Mouse (Mus musculus) ES-Bruce4 (cell line): ENCODE data around the gene Itgb2l. TPM values are rescaled to one million over a fixed set of nuclear protein-coding genes. Genes with fewer than 3 reads are reported as not detected.

ENCODE experiments used
- H3K27ac ChIP-seq: 2 replicates; pipeline ENCODE4 v1.5.1; 2012; ENCODE audit warnings: low read length, inconsistent platforms; ENCODE audit not compliant: insufficient read depth
- H3K27me3 ChIP-seq: 2 replicates; pipeline ENCODE4 v1.6.1; 2012; ENCODE audit warnings: mild to moderate bottlenecking, low read length, inconsistent platforms; ENCODE audit not compliant: control insufficient read depth, poor library complexity, insufficient read depth, severe bottlenecking
- H3K36me3 ChIP-seq: 2 replicates; pipeline ENCODE4 v1.6.1; 2012; ENCODE audit warnings: inconsistent platforms, mild to moderate bottlenecking, low read length, moderate library complexity; ENCODE audit not compliant: control insufficient read depth, poor library complexity, insufficient read depth, severe bottlenecking
- H3K4me1 ChIP-seq: one replicate; pipeline ENCODE4 v1.8.1; 2011; ENCODE audit warnings: low read length; ENCODE audit not compliant: control insufficient read depth, insufficient read depth
- H3K4me3 ChIP-seq: 2 replicates; pipeline ENCODE4 v1.5.1; 2011; ENCODE audit warnings: low read depth, mild to moderate bottlenecking, low read length
- H3K9ac ChIP-seq: 2 replicates; pipeline ENCODE4 v1.6.1; 2012; ENCODE audit warnings: low read depth, mild to moderate bottlenecking, inconsistent platforms; ENCODE audit not compliant: poor library complexity, severe bottlenecking
- H3K9me3 ChIP-seq: replicated peaks from 2 replicates; pipeline ENCODE4 v1.6.1; 2012; ENCODE audit warnings: mild to moderate bottlenecking, low read length, inconsistent platforms; ENCODE audit not compliant: control insufficient read depth, poor library complexity, insufficient read depth, severe bottlenecking
- CTCF ChIP-seq: IDR thresholded peaks from one replicate; pipeline ENCODE4 v1.8.1; 2011; ENCODE audit warnings: low read depth, low read length
- EP300 ChIP-seq: IDR thresholded peaks from 2 replicates; pipeline ENCODE4 v1.6.1; 2011; ENCODE audit warnings: low read depth, low read length; ENCODE audit not compliant: insufficient read depth
- POLR2A ChIP-seq: IDR thresholded peaks from one replicate; pipeline ENCODE4 v1.8.1; 2011; ENCODE audit warnings: low read length; ENCODE audit not compliant: insufficient read depth
- polyA plus RNA-seq: library from polyadenylated mRNA; stranded (reverse); fragments of >200 nt; gene quantifications from 2 replicates; pipeline ENCODE4 v1.2.4, GENCODE M21; 2011; ENCODE audit warnings: low read depth; ENCODE audit not compliant: missing spikeins, insufficient read depth, insufficient read length

Itgb2l gene
- polyA plus RNA-seq, 1 experiment, result not detected

DNA sequence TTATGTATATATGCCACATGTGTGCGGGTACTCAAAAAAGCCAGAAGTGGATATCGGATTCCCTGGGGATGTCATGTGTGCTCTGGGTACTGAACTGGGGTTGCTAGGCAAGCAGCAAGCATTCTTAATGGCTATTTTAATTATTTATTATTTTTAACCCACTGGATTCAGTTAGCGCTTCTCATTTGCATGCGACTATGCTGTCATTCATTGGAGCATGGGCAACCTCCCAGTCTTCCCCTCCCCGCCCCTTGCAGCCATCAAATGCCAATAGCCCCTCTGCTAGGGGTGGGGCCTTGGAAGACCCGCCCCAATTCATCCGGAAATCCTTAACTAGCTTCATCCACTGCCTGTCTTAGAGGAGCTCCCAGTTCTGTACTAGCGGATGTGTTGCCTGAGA is 2.5 kb downstream of the Itgb2l start:
- H3K27ac ChIP-seq, result no peak overlapping the region
- no peak for TF ChIP-seq POLR2A
- no peak for TF ChIP-seq CTCF
- TF ChIP-seq EP300, result no peak

DNA sequence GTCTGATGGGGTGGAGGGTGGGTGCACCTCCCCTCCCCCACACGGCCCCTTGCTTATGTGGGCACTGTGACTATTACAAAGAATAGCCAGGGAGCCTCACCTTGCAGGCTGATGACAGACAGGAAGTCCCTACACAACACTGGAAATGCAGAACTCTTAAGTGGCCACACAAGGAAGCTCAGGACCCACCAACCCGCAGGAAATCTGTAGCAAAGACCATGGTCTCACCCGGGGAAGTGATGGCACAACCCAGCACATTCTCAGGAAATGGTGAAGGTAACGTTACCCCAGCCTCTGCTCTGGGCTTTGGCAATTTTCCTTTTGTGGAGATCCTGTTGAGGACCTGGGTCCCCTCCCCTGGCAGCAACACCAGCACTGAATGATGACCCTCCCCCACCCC is 3.7 kb downstream of the Itgb2l start:
- no peak overlapping the region for H3K9ac ChIP-seq
- TF ChIP-seq CTCF (no peak), EP300 (no peak), POLR2A (no peak)
- H3K4me3 ChIP-seq, result no peak overlapping the region
- H3K27ac ChIP-seq, result no peak overlapping the region
- no peaks in the 10 kb centered on the region for H3K9me3 ChIP-seq
- no peaks in the 10 kb centered on the region for H3K4me1 ChIP-seq
- H3K36me3 ChIP-seq, result no peaks in the 10 kb centered on the region
- H3K27me3 ChIP-seq, result no peaks in the 10 kb centered on the region

More for the DNA sequence above, 2.5 kb downstream of the Itgb2l start:
- Histone ChIP-seq H3K36me3 (no peaks in the 10 kb centered on the region), H3K27me3 (no peaks in the 10 kb centered on the region), H3K9ac (no peak overlapping the region), H3K9me3 (no peaks in the 10 kb centered on the region), H3K4me3 (no peak overlapping the region), H3K4me1 (no peaks in the 10 kb centered on the region)

DNA sequence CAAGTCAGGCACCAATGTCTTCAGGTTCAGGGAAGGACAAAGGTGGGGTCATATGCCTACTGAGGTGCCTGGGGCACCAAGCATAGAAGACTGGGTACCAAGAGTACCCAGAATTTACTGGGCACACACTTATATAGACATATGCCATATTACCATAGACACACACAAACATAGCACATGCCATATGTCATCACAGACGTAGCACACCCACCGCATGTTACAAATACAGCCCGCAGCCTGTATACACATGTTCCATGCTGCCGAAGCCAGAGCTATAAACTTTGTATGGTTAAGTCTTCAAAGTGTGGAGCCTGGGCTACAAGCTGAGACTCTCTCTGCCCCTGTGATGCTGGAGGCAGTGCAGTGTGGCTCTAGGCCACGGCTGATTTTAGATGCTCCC is 4.5 kb downstream of the Itgb2l start:
- H3K36me3 ChIP-seq, result no peaks in the 10 kb centered on the region
- no peaks in the 10 kb centered on the region for H3K27me3 ChIP-seq
- no peak overlapping the region for H3K27ac ChIP-seq
- H3K4me3 ChIP-seq, result no peak overlapping the region
- no peak overlapping the region for H3K9ac ChIP-seq
- TF ChIP-seq EP300 (no peak), CTCF (no peak)
- H3K4me1 ChIP-seq, result no peaks in the 10 kb centered on the region
- H3K9me3 ChIP-seq, result no peaks in the 10 kb centered on the region

DNA sequence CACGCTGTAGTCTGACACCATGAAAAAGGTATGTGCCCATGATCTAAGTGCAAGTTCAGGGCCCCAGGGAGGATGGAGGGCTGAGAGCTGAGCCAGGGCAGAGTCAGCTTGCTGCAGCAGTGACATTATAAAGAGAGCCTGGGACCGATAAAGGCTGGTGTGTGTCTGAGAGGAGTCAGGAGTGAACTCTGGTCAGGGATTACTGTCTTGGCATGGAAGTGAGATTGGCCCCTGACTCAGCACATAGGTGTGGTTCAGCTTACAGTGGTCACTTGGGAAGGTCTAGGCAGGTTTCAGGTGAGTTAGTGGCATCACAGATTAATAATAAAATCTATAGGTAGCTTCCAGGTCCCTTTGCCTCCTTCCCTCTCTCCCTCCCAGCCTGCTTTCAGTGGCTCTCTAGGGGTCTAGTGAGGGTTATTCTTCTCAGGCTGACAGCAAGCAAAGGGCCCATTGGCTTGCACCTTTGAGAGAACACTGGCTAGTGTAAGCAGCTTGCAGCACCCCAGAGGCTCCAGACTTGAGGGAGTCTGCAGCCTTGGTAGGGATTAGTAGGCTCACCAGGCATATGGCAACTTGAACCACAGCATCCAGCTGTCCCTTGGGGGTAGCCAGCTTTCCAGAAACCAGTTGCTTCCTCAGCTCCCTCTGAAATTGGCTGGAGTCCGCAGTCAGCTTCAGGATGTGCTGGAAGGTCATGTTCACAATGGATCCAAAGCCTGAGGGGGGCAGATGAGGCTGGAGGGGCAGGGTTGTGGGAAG is 9.2 kb downstream of the Itgb2l start:
- Histone ChIP-seq H3K9me3 (no peaks in the 10 kb centered on the region), H3K27ac (no peak overlapping the region), H3K36me3 (no peaks in the 10 kb centered on the region), H3K4me1 (no peaks in the 10 kb centered on the region), H3K9ac (no peak overlapping the region), H3K27me3 (no peaks in the 10 kb centered on the region), H3K4me3 (no peak overlapping the region)
- no peak for TF ChIP-seq CTCF
- TF ChIP-seq POLR2A, result no peak
- no peak for TF ChIP-seq EP300

DNA sequence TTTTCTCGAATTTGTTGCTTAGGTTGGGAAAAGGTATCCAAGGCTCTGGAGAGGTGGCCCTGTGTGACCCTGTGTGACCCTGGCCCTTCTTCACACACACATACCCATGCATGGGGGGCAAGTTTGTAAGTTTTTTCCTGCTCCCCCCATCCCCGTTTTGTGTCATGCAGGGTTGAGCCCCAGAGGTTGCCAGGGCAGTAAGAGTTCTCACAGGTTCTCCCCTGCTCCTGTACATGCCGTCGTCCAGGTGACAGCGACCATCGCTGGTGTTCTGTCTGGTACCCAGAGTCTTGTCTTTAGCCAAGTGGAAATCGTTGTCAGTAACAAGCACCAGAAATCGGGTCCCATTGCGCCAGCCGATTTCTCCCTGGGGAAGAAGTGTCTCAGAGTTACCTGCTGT is 10.2 kb downstream of the Itgb2l start:
- Histone ChIP-seq H3K9me3 (no peaks in the 10 kb centered on the region), H3K27me3 (no peaks in the 10 kb centered on the region), H3K27ac (no peak overlapping the region), H3K4me1 (no peaks in the 10 kb centered on the region), H3K36me3 (no peaks in the 10 kb centered on the region), H3K9ac (no peak overlapping the region), H3K4me3 (no peak overlapping the region)
- no peak for TF ChIP-seq EP300
- TF ChIP-seq POLR2A, result no peak
- no peak for TF ChIP-seq CTCF

DNA sequence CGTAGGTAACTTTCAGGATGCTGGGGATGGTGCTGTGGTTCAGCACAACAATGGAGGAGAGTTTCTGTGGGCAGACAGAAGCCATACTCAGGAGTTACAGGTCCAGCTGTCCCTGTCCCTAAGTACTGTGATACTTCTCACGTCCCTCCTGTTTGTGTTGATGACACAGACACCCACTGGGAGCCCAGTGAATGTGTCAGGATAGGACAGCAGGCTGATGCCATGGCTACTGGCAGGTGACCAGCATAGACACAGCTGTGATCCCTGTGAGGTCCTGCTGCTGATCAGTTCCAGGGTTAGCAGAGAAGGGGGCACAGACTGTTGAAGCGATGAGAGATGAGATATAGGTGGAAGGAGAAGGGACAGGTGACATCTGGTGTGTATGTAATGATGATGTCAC is 14.4 kb downstream of the Itgb2l start:
- no peaks in the 10 kb centered on the region for H3K9me3 ChIP-seq
- H3K36me3 ChIP-seq, result no peaks in the 10 kb centered on the region
- H3K4me1 ChIP-seq, result no peaks in the 10 kb centered on the region
- H3K27me3 ChIP-seq, result no peaks in the 10 kb centered on the region
- no peak overlapping the region for H3K4me3 ChIP-seq
- H3K9ac ChIP-seq, result no peak overlapping the region
- TF ChIP-seq CTCF (no peak), POLR2A (no peak), EP300 (no peak)
- no peak overlapping the region for H3K27ac ChIP-seq
